Mouse (Mus musculus) heart, embryonic 11.5 days (tissue): ENCODE measurements around the gene Tbl3. TPM values are rescaled to one million over a fixed set of nuclear protein-coding genes. Genes with fewer than 3 reads are reported as not detected.
A peak's percentile ranks its signal among the peaks of the same experiment; 100 is the strongest.
"Not testable (repeated sequence)": the region's sequence is repeated elsewhere in the genome, so short reads cannot be mapped to it uniquely, and the experiment has no call there.

Experiments used
- ATAC-seq: fragments of 200-750 bp; cut with Nextera tagmentation; replicated peaks from 2 replicates; pipeline ENCODE4 v1.8.0; 2017; ENCODE audit warnings: moderate library complexity; ENCODE audit not compliant: insufficient number of reproducible peaks, low FRiP score, low TSS enrichment
- H3K27ac ChIP-seq: fragments of 300-500 bp; sonication (generic); 2 replicates; pipeline ENCODE4 v1.5.1; 2014; ENCODE audit warnings: mild to moderate bottlenecking, low read depth, low read length
- H3K27me3 ChIP-seq: fragments of 300-500 bp; sonication (generic); 2 replicates; pipeline ENCODE4 v1.6.1; 2014; ENCODE audit warnings: mild to moderate bottlenecking, low read length, mixed read lengths; ENCODE audit not compliant: control insufficient read depth, insufficient read depth
- H3K36me3 ChIP-seq: fragments of 300-500 bp; sonication (generic); 2 replicates; pipeline ENCODE4 v1.6.1; 2014; ENCODE audit warnings: mild to moderate bottlenecking, low read length, moderate library complexity, mixed read lengths; ENCODE audit not compliant: control insufficient read depth, insufficient read depth
- H3K4me1 ChIP-seq: fragments of 300-500 bp; sonication (generic); 2 replicates; pipeline ENCODE4 v1.6.1; 2014; ENCODE audit warnings: low read length; ENCODE audit not compliant: control insufficient read depth, insufficient read depth
- H3K4me2 ChIP-seq: fragments of 300-500 bp; sonication (generic); 2 replicates; pipeline ENCODE4 v1.6.1; 2014; ENCODE audit warnings: mild to moderate bottlenecking, moderate library complexity
- H3K4me3 ChIP-seq: fragments of 300-500 bp; sonication (generic); 2 replicates; pipeline ENCODE4 v1.5.1; 2014; ENCODE audit warnings: low read depth, low read length
- H3K9ac ChIP-seq: fragments of 300-500 bp; sonication (generic); 2 replicates; pipeline ENCODE4 v1.6.1; 2014; ENCODE audit warnings: mild to moderate bottlenecking, low read depth, low read length, moderate library complexity
- H3K9me3 ChIP-seq: fragments of 300-500 bp; sonication (generic); replicated peaks from 2 replicates; pipeline ENCODE4 v1.6.1; 2016; ENCODE audit warnings: low read length; ENCODE audit not compliant: control insufficient read depth
- WGBS: fragments of 180-500 bp; shearing (Covaris S2); extraction: QIAGEN DNeasy Blood & Tissue Kit; methylation state at CpG from one replicate; pipeline ENCODE4 v1.1.7; 2014; ENCODE audit not compliant: insufficient replicate concordance; 5-methylcytosine and 5-hydroxymethylcytosine counted together
- polyA plus RNA-seq: library from polyadenylated mRNA; unstranded; fragments of >200 nt; fragmentation: Nextera tagmentation; extraction: Ambion mirVana; gene quantifications from 2 replicates; pipeline ENCODE4 v1.2.1, GENCODE M21; 2014

Gene Tbl3
- polyA plus RNA-seq, 1 experiment from 2014 or later, result 50.9 TPM

- H3K27ac ChIP-seq, H3K4me2 ChIP-seq, H3K9me3 ChIP-seq, H3K27me3 ChIP-seq, H3K36me3 ChIP-seq, ATAC-seq, H3K4me3 ChIP-seq, H3K9ac ChIP-seq: not testable (repeated sequence)
- WGBS, result 62% methylated on average over 7 of the region's 7 CpGs
- H3K4me1 ChIP-seq, result peaks cover 19% of the 10 kb centered on the region
Observed at GRCm38 (mm10) chr17:24667011-24667410, 40.4 kb downstream of the Tbl3 start.

- H3K4me2 ChIP-seq, result peak within 1 kb of the TSS; percentile 88
- H3K9ac ChIP-seq, result peak within 1 kb of the TSS; percentile 60
- H3K36me3 ChIP-seq, result no peaks in the 10 kb centered on the region
- H3K9me3 ChIP-seq, result no peaks in the 10 kb centered on the region
- 2% methylated on average over 47 of the region's 47 CpGs for WGBS
- no peak for ATAC-seq
- peaks cover 43% of the 10 kb centered on the region for H3K27me3 ChIP-seq
- peak within 1 kb of the TSS; percentile 50 for H3K4me3 ChIP-seq
- H3K4me1 ChIP-seq, result peaks cover 9% of the 10 kb centered on the region
- no peak within 1 kb of the TSS for H3K27ac ChIP-seq
Observed at GRCm38 (mm10) chr17:24658017-24658758, 49.3 kb downstream of the Tbl3 start, which contains the start of gene Npw. TSS of gene Npw (minus strand) at chr17:24658457.

GRCm38 (mm10) chr17:24654969-24655368 lies 52.5 kb downstream of the Tbl3 start:
- Histone ChIP-seq H3K9ac (no peak overlapping the region), H3K27ac (no peak overlapping the region), H3K4me1 (peaks cover 12% of the 10 kb centered on the region), H3K27me3 (peaks cover 54% of the 10 kb centered on the region), H3K9me3 (no peaks in the 10 kb centered on the region), H3K36me3 (no peaks in the 10 kb centered on the region), H3K4me3 (no peak overlapping the region), H3K4me2 (no peak overlapping the region)
- no peak for ATAC-seq
- 72% methylated on average over 4 of the region's 4 CpGs for WGBS

GRCm38 (mm10) chr17:24653967-24654710 lies 53.3 kb downstream of the Tbl3 start:
- H3K36me3 ChIP-seq, result no peaks in the 10 kb centered on the region
- peak overlapping the region; percentile 43; the same call in 1 of the 2 replicates for H3K9ac ChIP-seq
- peaks cover 17% of the 10 kb centered on the region for H3K4me1 ChIP-seq
- no peak for ATAC-seq
- H3K4me2 ChIP-seq, result peak overlapping the region; percentile 68
- no peak overlapping the region for H3K27ac ChIP-seq
- H3K9me3 ChIP-seq, result no peaks in the 10 kb centered on the region
- 3% methylated on average over 19 of the region's 19 CpGs for WGBS
- H3K27me3 ChIP-seq, result peaks cover 46% of the 10 kb centered on the region
- peak overlapping the region; percentile 32 for H3K4me3 ChIP-seq

- Histone ChIP-seq H3K4me3 (no peak overlapping the region), H3K4me1 (peaks cover 18% of the 10 kb centered on the region), H3K4me2 (no peak overlapping the region), H3K36me3 (no peaks in the 10 kb centered on the region), H3K9me3 (no peaks in the 10 kb centered on the region), H3K9ac (no peak overlapping the region), H3K27me3 (peaks cover 40% of the 10 kb centered on the region), H3K27ac (no peak overlapping the region)
- ATAC-seq, result no peak
- WGBS, result 55% methylated on average over 3 of the region's 3 CpGs
Observed at GRCm38 (mm10) chr17:24651835-24652234, 55.6 kb downstream of the Tbl3 start.

- Histone ChIP-seq H3K4me2 (peak overlapping the region; percentile 98; the same call in 1 of the 2 replicates), H3K36me3 (no peaks in the 10 kb centered on the region), H3K4me3 (no peak overlapping the region), H3K27ac (no peak overlapping the region), H3K9me3 (no peaks in the 10 kb centered on the region), H3K4me1 (peaks cover 22% of the 10 kb centered on the region), H3K27me3 (peaks cover 32% of the 10 kb centered on the region), H3K9ac (no peak overlapping the region)
- 74% methylated on average over 4 of the region's 4 CpGs for WGBS
- ATAC-seq, result no peak
Observed at GRCm38 (mm10) chr17:24650766-24651165, 56.7 kb downstream of the Tbl3 start.

- peaks cover 32% of the 10 kb centered on the region for H3K27me3 ChIP-seq
- peak within 1 kb of the TSS; percentile 98 for H3K4me2 ChIP-seq
- H3K9me3 ChIP-seq, result no peaks in the 10 kb centered on the region
- peaks cover 28% of the 10 kb centered on the region for H3K4me1 ChIP-seq
- no peaks in the 10 kb centered on the region for H3K36me3 ChIP-seq
- H3K9ac ChIP-seq, result peak within 1 kb of the TSS; percentile 80
- H3K4me3 ChIP-seq, result peak within 1 kb of the TSS; percentile 76
- peak within 1 kb of the TSS; percentile 29; the same call in 1 of the 2 replicates for H3K27ac ChIP-seq
- WGBS, result 2% methylated on average over 34 of the region's 41 CpGs
- ATAC-seq, result peak; percentile 78
Observed at GRCm38 (mm10) chr17:24650070-24650616, 57.3 kb downstream of the Tbl3 start, which contains the start of gene Slc9a3r2. TSS of gene Slc9a3r2 (minus strand) at chr17:24650327.

- ATAC-seq, result peak; percentile 27
- no peaks in the 10 kb centered on the region for H3K36me3 ChIP-seq
- H3K4me2 ChIP-seq, result peak overlapping the region; percentile 98
- peaks cover 33% of the 10 kb centered on the region for H3K4me1 ChIP-seq
- H3K27me3 ChIP-seq, result peaks cover 32% of the 10 kb centered on the region
- WGBS, result under 1% methylated on average over 35 of the region's 35 CpGs
- H3K9me3 ChIP-seq, result no peaks in the 10 kb centered on the region
- H3K27ac ChIP-seq, result peak overlapping the region; percentile 29; the same call in 1 of the 2 replicates
- H3K4me3 ChIP-seq, result peak overlapping the region; percentile 76
- H3K9ac ChIP-seq, result peak overlapping the region; percentile 80
Observed at GRCm38 (mm10) chr17:24649581-24650069, 57.8 kb downstream of the Tbl3 start.
